Mouse (Mus musculus): Measurements from ENCODE around the gene Arhgap8.
A peak's percentile ranks its signal among the peaks of the same experiment; 100 is the strongest.
"Not testable (repeated sequence)": the region's sequence is repeated elsewhere in the genome, so short reads cannot be mapped to it uniquely, and the experiment has no call there.

Arhgap8 gene

GRCm38 (mm10) chr15:84736346-84736993, 16.6 kb downstream of the Arhgap8 start:
- no peak for DNase-seq (ENCODE audit: low spot score)

GRCm38 (mm10) chr15:84736994-84737346, 17.1 kb downstream of the Arhgap8 start:
- no peak for DNase-seq (ENCODE audit: low spot score)

GRCm38 (mm10) chr15:84738246-84738645, 18.4 kb downstream of the Arhgap8 start:
- no peak for DNase-seq (ENCODE audit: low spot score)

GRCm38 (mm10) chr15:84741573-84741972, 21.7 kb downstream of the Arhgap8 start:
- DNase-seq (ENCODE audit: low spot score), result no peak

GRCm38 (mm10) chr15:84743347-84743746, 23.5 kb downstream of the Arhgap8 start:
- no peak for DNase-seq (ENCODE audit: low spot score)

GRCm38 (mm10) chr15:84744308-84744707, 24.5 kb downstream of the Arhgap8 start:
- DNase-seq (ENCODE audit: low spot score), result no peak

- DNase-seq (ENCODE audit: low spot score), result no peak
Observed at GRCm38 (mm10) chr15:84745831-84746230, 26.0 kb downstream of the Arhgap8 start.

- DNase-seq (ENCODE audit: low spot score), result peak; percentile 17
Observed at GRCm38 (mm10) chr15:84754987-84755386, 35.1 kb downstream of the Arhgap8 start.

- DNase-seq (ENCODE audit: low spot score), result no peak
Observed at GRCm38 (mm10) chr15:84756426-84756825, 36.6 kb downstream of the Arhgap8 start.

- no peak for DNase-seq (ENCODE audit: low spot score)
Observed at GRCm38 (mm10) chr15:84758493-84758892, 38.6 kb downstream of the Arhgap8 start.

- no peak for DNase-seq (ENCODE audit: low spot score)
Observed at GRCm38 (mm10) chr15:84762712-84763422, 43.0 kb downstream of the Arhgap8 start.

GRCm38 (mm10) chr15:84763423-84763812, 43.6 kb downstream of the Arhgap8 start:
- no peak for DNase-seq (ENCODE audit: low spot score)

- DNase-seq (ENCODE audit: low spot score), result no peak
Observed at GRCm38 (mm10) chr15:84766621-84767020, 46.8 kb downstream of the Arhgap8 start.

GRCm38 (mm10) chr15:84768531-84768930, 48.7 kb downstream of the Arhgap8 start:
- not testable (repeated sequence) for DNase-seq (ENCODE audit: low spot score)

- no peak for DNase-seq (ENCODE audit: low spot score)
Observed at GRCm38 (mm10) chr15:84769641-84770341, 49.9 kb downstream of the Arhgap8 start.

- no peak for DNase-seq (ENCODE audit: low spot score)
Observed at GRCm38 (mm10) chr15:84772191-84773111, 52.6 kb downstream of the Arhgap8 start.

GRCm38 (mm10) chr15:84775421-84776174, 55.7 kb downstream of the Arhgap8 start:
- DNase-seq (ENCODE audit: low spot score), result no peak

- DNase-seq (ENCODE audit: low spot score), result no peak
Observed at GRCm38 (mm10) chr15:84778587-84778986, 58.7 kb downstream of the Arhgap8 start.

GRCm38 (mm10) chr15:84784812-84785211, 65.0 kb downstream of the Arhgap8 start:
- DNase-seq (ENCODE audit: low spot score), result no peak

GRCm38 (mm10) chr15:84787161-84787560, 67.3 kb downstream of the Arhgap8 start:
- DNase-seq (ENCODE audit: low spot score), result no peak

GRCm38 (mm10) chr15:84793649-84794048, 73.8 kb downstream of the Arhgap8 start:
- no peak for DNase-seq (ENCODE audit: low spot score)

Data from spleen, adult 12 weeks (tissue).